Mouse (Mus musculus) hindbrain, embryonic 12.5 days (tissue): ENCODE data around the gene Kcnq5. TPM values are rescaled to one million over a fixed set of nuclear protein-coding genes. Genes with fewer than 3 reads are reported as not detected.
A peak's percentile ranks its signal among the peaks of the same experiment; 100 is the strongest.

ENCODE experiments used
- ATAC-seq: fragments of 200-750 bp; cut with Nextera tagmentation; 2 replicates; pipeline ENCODE4 v1.8.0; 2017; ENCODE audit warnings: moderate TSS enrichment; ENCODE audit not compliant: low FRiP score
- H3K27ac ChIP-seq: fragments of 300-500 bp; sonication (generic); 2 replicates; pipeline ENCODE4 v1.5.1; 2016; ENCODE audit warnings: mild to moderate bottlenecking
- H3K27me3 ChIP-seq: fragments of 300-500 bp; sonication (generic); 2 replicates; pipeline ENCODE4 v1.6.1; 2016; ENCODE audit warnings: mild to moderate bottlenecking
- H3K36me3 ChIP-seq: fragments of 300-500 bp; sonication (generic); 2 replicates; pipeline ENCODE4 v1.6.1; 2016; ENCODE audit warnings: mild to moderate bottlenecking
- H3K4me1 ChIP-seq: fragments of 300-500 bp; sonication (generic); 2 replicates; pipeline ENCODE4 v1.6.1; 2016
- H3K4me2 ChIP-seq: fragments of 300-500 bp; sonication (generic); replicated peaks from 2 replicates; pipeline ENCODE4 v1.6.1; 2016; ENCODE audit warnings: mild to moderate bottlenecking
- H3K4me3 ChIP-seq: fragments of 300-500 bp; sonication (generic); 2 replicates; pipeline ENCODE4 v1.5.1; 2016; ENCODE audit warnings: mild to moderate bottlenecking
- H3K9ac ChIP-seq: fragments of 300-500 bp; sonication (generic); 2 replicates; pipeline ENCODE4 v1.6.1; 2016; ENCODE audit warnings: mild to moderate bottlenecking, moderate library complexity
- H3K9me3 ChIP-seq: fragments of 300-500 bp; sonication (generic); replicated peaks from 2 replicates; pipeline ENCODE4 v1.6.1; 2016; ENCODE audit warnings: mild to moderate bottlenecking
- WGBS: fragments of 180-500 bp; shearing (Covaris S2); methylation state at CpG from one replicate; pipeline ENCODE4 v1.1.7; 2016; 5-methylcytosine and 5-hydroxymethylcytosine counted together
- polyA plus RNA-seq: library from polyadenylated mRNA; unstranded; fragments of >200 nt; fragmentation: Nextera tagmentation; extraction: Ambion mirVana; gene quantifications from 2 replicates; pipeline ENCODE4 v1.2.1, GENCODE M21; 2016

The Kcnq5 gene
- 2.3 and 2.4 TPM in 2 replicates for polyA plus RNA-seq

- H3K36me3 ChIP-seq, result no peaks in the 10 kb centered on the region
- peak within 1 kb of the TSS; percentile 80 for H3K4me3 ChIP-seq
- H3K9ac ChIP-seq, result peak within 1 kb of the TSS; percentile 70
- H3K4me2 ChIP-seq, result peak within 1 kb of the TSS; percentile 98
- H3K27me3 ChIP-seq, result peaks cover 23% of the 10 kb centered on the region
- peaks cover 13% of the 10 kb centered on the region for H3K4me1 ChIP-seq
- peak within 1 kb of the TSS; percentile 41; the same call in 1 of the 2 replicates for H3K27ac ChIP-seq
- no peaks in the 10 kb centered on the region for H3K9me3 ChIP-seq
- peak; percentile 86 for ATAC-seq
- under 1% methylated on average over 58 of the region's 89 CpGs for WGBS
Measured at GRCm38 (mm10) chr1:21961251-21962082, at the start of gene Kcnq5. Gene Kcnq5 (minus strand): TSS chr1:21961942.

GRCm38 (mm10) chr1:21979755-21980154 is 18.0 kb upstream of the Kcnq5 start:
- no peak for ATAC-seq
- H3K9ac ChIP-seq, result no peak overlapping the region
- H3K4me2 ChIP-seq, result no peak overlapping the region
- no peaks in the 10 kb centered on the region for H3K4me1 ChIP-seq
- H3K27ac ChIP-seq, result no peak overlapping the region
- no peaks in the 10 kb centered on the region for H3K9me3 ChIP-seq
- H3K4me3 ChIP-seq, result no peak overlapping the region
- H3K27me3 ChIP-seq, result no peaks in the 10 kb centered on the region
- no peaks in the 10 kb centered on the region for H3K36me3 ChIP-seq

GRCm38 (mm10) chr1:21979292-21979691 is 17.6 kb upstream of the Kcnq5 start:
- Histone ChIP-seq H3K4me3 (no peak overlapping the region), H3K27ac (no peak overlapping the region), H3K36me3 (no peaks in the 10 kb centered on the region), H3K9me3 (no peaks in the 10 kb centered on the region), H3K4me1 (no peaks in the 10 kb centered on the region), H3K4me2 (no peak overlapping the region), H3K9ac (no peak overlapping the region), H3K27me3 (no peaks in the 10 kb centered on the region)
- no peak for ATAC-seq
- 83% methylated on average over 1 of the region's 1 CpGs for WGBS

- Histone ChIP-seq H3K4me1 (no peaks in the 10 kb centered on the region), H3K27ac (no peak overlapping the region), H3K9ac (no peak overlapping the region), H3K27me3 (no peaks in the 10 kb centered on the region), H3K9me3 (no peaks in the 10 kb centered on the region), H3K4me2 (no peak overlapping the region), H3K36me3 (no peaks in the 10 kb centered on the region), H3K4me3 (no peak overlapping the region)
- ATAC-seq, result no peak
- 93% methylated on average over 3 of the region's 3 CpGs for WGBS
Measured at GRCm38 (mm10) chr1:21974040-21974439, 12.3 kb upstream of the Kcnq5 start.

GRCm38 (mm10) chr1:21967139-21967538 is 5.4 kb upstream of the Kcnq5 start:
- Histone ChIP-seq H3K36me3 (no peaks in the 10 kb centered on the region), H3K4me2 (no peak overlapping the region), H3K4me1 (peaks cover 4% of the 10 kb centered on the region), H3K27ac (no peak overlapping the region), H3K9ac (no peak overlapping the region), H3K4me3 (no peak overlapping the region), H3K9me3 (no peaks in the 10 kb centered on the region), H3K27me3 (peaks cover 10% of the 10 kb centered on the region)
- ATAC-seq, result no peak
- 86% methylated on average over 3 of the region's 3 CpGs for WGBS

- Histone ChIP-seq H3K4me2 (no peak overlapping the region), H3K9ac (no peak overlapping the region), H3K27ac (no peak overlapping the region), H3K4me1 (peaks cover 13% of the 10 kb centered on the region), H3K27me3 (peaks cover 23% of the 10 kb centered on the region), H3K36me3 (no peaks in the 10 kb centered on the region), H3K4me3 (no peak overlapping the region), H3K9me3 (no peaks in the 10 kb centered on the region)
- ATAC-seq, result no peak
- 56% methylated on average over 16 of the region's 16 CpGs for WGBS
Measured at GRCm38 (mm10) chr1:21962896-21963864, 1.4 kb upstream of the Kcnq5 start.

GRCm38 (mm10) chr1:21962083-21962471 is 335 bp upstream of the Kcnq5 start:
- Histone ChIP-seq H3K9me3 (no peaks in the 10 kb centered on the region), H3K4me3 (peak overlapping the region; percentile 80), H3K36me3 (no peaks in the 10 kb centered on the region), H3K4me1 (peaks cover 13% of the 10 kb centered on the region), H3K9ac (peak overlapping the region; percentile 70), H3K4me2 (peak overlapping the region; percentile 98), H3K27me3 (peaks cover 23% of the 10 kb centered on the region), H3K27ac (no peak overlapping the region)
- under 1% methylated on average over 19 of the region's 19 CpGs for WGBS
- ATAC-seq, result peak; percentile 40; the same call in 1 of the 2 replicates

- ATAC-seq, result peak; percentile 35
- peaks cover 13% of the 10 kb centered on the region for H3K4me1 ChIP-seq
- peaks cover 23% of the 10 kb centered on the region for H3K27me3 ChIP-seq
- H3K4me2 ChIP-seq, result peak overlapping the region; percentile 98
- under 1% methylated on average over 47 of the region's 48 CpGs for WGBS
- H3K36me3 ChIP-seq, result no peaks in the 10 kb centered on the region
- no peaks in the 10 kb centered on the region for H3K9me3 ChIP-seq
- H3K4me3 ChIP-seq, result peak overlapping the region; percentile 80
- peak overlapping the region; percentile 70 for H3K9ac ChIP-seq
- H3K27ac ChIP-seq, result no peak overlapping the region; the same call in 1 of the 2 replicates
Measured at GRCm38 (mm10) chr1:21960421-21961250, 1.1 kb downstream of the Kcnq5 start.

GRCm38 (mm10) chr1:21959648-21960285 is 2.0 kb downstream of the Kcnq5 start:
- no peak for ATAC-seq
- Histone ChIP-seq H3K9ac (no peak overlapping the region), H3K4me1 (peaks cover 13% of the 10 kb centered on the region), H3K4me3 (peak overlapping the region; percentile 80; the same call in 1 of the 2 replicates), H3K36me3 (no peaks in the 10 kb centered on the region), H3K27ac (no peak overlapping the region), H3K4me2 (peak overlapping the region; percentile 98), H3K9me3 (no peaks in the 10 kb centered on the region), H3K27me3 (peaks cover 23% of the 10 kb centered on the region)
- 46% methylated on average over 8 of the region's 8 CpGs for WGBS

GRCm38 (mm10) chr1:21958013-21958412 is 3.7 kb downstream of the Kcnq5 start:
- Histone ChIP-seq H3K27ac (no peak overlapping the region), H3K27me3 (peaks cover 20% of the 10 kb centered on the region), H3K4me3 (no peak overlapping the region), H3K36me3 (no peaks in the 10 kb centered on the region), H3K4me2 (no peak overlapping the region), H3K9ac (no peak overlapping the region), H3K9me3 (no peaks in the 10 kb centered on the region), H3K4me1 (peaks cover 13% of the 10 kb centered on the region)
- no peak for ATAC-seq
- 69% methylated on average over 4 of the region's 4 CpGs for WGBS

- no peaks in the 10 kb centered on the region for H3K4me1 ChIP-seq
- no peak overlapping the region for H3K9ac ChIP-seq
Measured at GRCm38 (mm10) chr1:21940831-21941230, 20.9 kb downstream of the Kcnq5 start.

More at GRCm38 (mm10) chr1:21940831-21941230, 20.9 kb downstream of the Kcnq5 start:
- WGBS, result 78% methylated on average over 4 of the region's 4 CpGs
- Histone ChIP-seq H3K27me3 (no peaks in the 10 kb centered on the region), H3K4me3 (no peak overlapping the region), H3K36me3 (no peaks in the 10 kb centered on the region), H3K27ac (no peak overlapping the region), H3K4me2 (no peak overlapping the region), H3K9me3 (no peaks in the 10 kb centered on the region)
- ATAC-seq, result no peak
